Mouse (Mus musculus) lung, postnatal 0 days (tissue): ENCODE data around the gene Prkcg. TPM values are rescaled to one million over a fixed set of nuclear protein-coding genes. Genes with fewer than 3 reads are reported as not detected.

Experiments
- ATAC-seq: fragments of 200-750 bp; cut with Nextera tagmentation; 2 replicates; pipeline ENCODE4 v1.8.0; 2017; ENCODE audit warnings: moderate library complexity
- DNase-seq: peaks from one replicate; pipeline ENCODE4 v3.0.0-alpha.2; 2016; ENCODE audit warnings: low spot score
- H3K27ac ChIP-seq: fragments of 300-500 bp; sonication (generic); 2 replicates; pipeline ENCODE4 v1.5.1; 2014; ENCODE audit warnings: antibody characterized with exemption, mild to moderate bottlenecking, low read length, mixed read lengths
- H3K27me3 ChIP-seq: fragments of 300-500 bp; sonication (generic); replicated peaks from 2 replicates; pipeline ENCODE4 v1.6.1; 2014; ENCODE audit warnings: low read length, mixed read lengths; ENCODE audit not compliant: insufficient read depth
- H3K36me3 ChIP-seq: fragments of 300-500 bp; sonication (generic); 2 replicates; pipeline ENCODE4 v1.6.1; 2014; ENCODE audit warnings: low read length, mixed read lengths; ENCODE audit not compliant: insufficient read depth
- H3K4me1 ChIP-seq: fragments of 300-500 bp; sonication (generic); 2 replicates; pipeline ENCODE4 v1.6.1; 2014; ENCODE audit warnings: antibody characterized with exemption, low read depth, low read length, mixed read lengths; ENCODE audit not compliant: insufficient read depth
- H3K4me2 ChIP-seq: fragments of 300-500 bp; sonication (generic); replicated peaks from 2 replicates; pipeline ENCODE4 v1.6.1; 2014; ENCODE audit warnings: low read depth, mild to moderate bottlenecking, low read length, moderate library complexity, mixed read lengths
- H3K4me3 ChIP-seq: fragments of 300-500 bp; sonication (generic); 2 replicates; pipeline ENCODE4 v1.5.1; 2014; ENCODE audit warnings: low read depth, low read length
- H3K9ac ChIP-seq: fragments of 300-500 bp; sonication (generic); replicated peaks from 2 replicates; pipeline ENCODE4 v1.6.1; 2014; ENCODE audit warnings: low read depth, mild to moderate bottlenecking
- H3K9me3 ChIP-seq: fragments of 300-500 bp; sonication (generic); 2 replicates; pipeline ENCODE4 v1.6.1; 2016; ENCODE audit warnings: low read length, mixed read lengths
- CTCF ChIP-seq: IDR thresholded peaks from 2 replicates; pipeline ENCODE4 v1.5.1; 2016; ENCODE audit warnings: antibody characterized with exemption, mild to moderate bottlenecking
- EP300 ChIP-seq: IDR thresholded peaks from 2 replicates; pipeline ENCODE4 v1.6.1; 2016; ENCODE audit warnings: antibody characterized with exemption, mild to moderate bottlenecking, control low read depth
- WGBS: fragments of 180-500 bp; shearing (Covaris S2); extraction: QIAGEN DNeasy Blood & Tissue Kit; methylation state at CpG from one replicate; pipeline ENCODE4 v1.1.7; 2014; 5-methylcytosine and 5-hydroxymethylcytosine counted together
- polyA plus RNA-seq: library from polyadenylated mRNA; unstranded; fragments of >200 nt; fragmentation: Nextera tagmentation; extraction: Ambion mirVana; gene quantifications from 2 replicates; pipeline ENCODE4 v1.2.1, GENCODE M21; 2015

The Prkcg gene
- polyA plus RNA-seq, 1 experiment from 2014 or later: 0.58 TPM

GRCm38 (mm10) chr7:3280080-3280653, 8.8 kb upstream of the Prkcg start:
- Histone ChIP-seq H3K4me2 (no peak overlapping the region), H3K9ac (no peak overlapping the region), H3K4me3 (no peak overlapping the region), H3K27me3 (no peaks in the 10 kb centered on the region), H3K9me3 (no peaks in the 10 kb centered on the region), H3K4me1 (no peaks in the 10 kb centered on the region; the same call in 1 of the 2 replicates), H3K27ac (peak overlapping the region; percentile 54), H3K36me3 (no peaks in the 10 kb centered on the region)
- WGBS: 63% methylated on average over 5 of the region's 5 CpGs
- ATAC-seq: no peak
- no peak for DNase-seq
- TF ChIP-seq CTCF (no peak), EP300 (no peak)

GRCm38 (mm10) chr7:3280654-3281153, 8.3 kb upstream of the Prkcg start:
- no peak overlapping the region for H3K4me2 ChIP-seq
- H3K36me3 ChIP-seq: no peaks in the 10 kb centered on the region
- 19% methylated on average over 8 of the region's 8 CpGs for WGBS
- peak; percentile 63 for ATAC-seq
- no peaks in the 10 kb centered on the region; the same call in 1 of the 2 replicates for H3K4me1 ChIP-seq
- no peaks in the 10 kb centered on the region for H3K9me3 ChIP-seq
- peak; percentile 73 for DNase-seq
- H3K4me3 ChIP-seq: no peak overlapping the region
- no peak for TF ChIP-seq CTCF
- TF ChIP-seq EP300: peak; percentile 73
- no peak overlapping the region for H3K9ac ChIP-seq
- no peaks in the 10 kb centered on the region for H3K27me3 ChIP-seq
- H3K27ac ChIP-seq: peak overlapping the region; percentile 54

- no peak overlapping the region for H3K4me2 ChIP-seq
- H3K9me3 ChIP-seq: no peaks in the 10 kb centered on the region
- ATAC-seq (no peak), DNase-seq (no peak)
- no peaks in the 10 kb centered on the region for H3K36me3 ChIP-seq
- H3K4me1 ChIP-seq: no peaks in the 10 kb centered on the region; the same call in 1 of the 2 replicates
- no peak overlapping the region for H3K27ac ChIP-seq
- H3K9ac ChIP-seq: no peak overlapping the region
- WGBS: 73% methylated on average over 6 of the region's 6 CpGs
- no peak overlapping the region for H3K4me3 ChIP-seq
- no peaks in the 10 kb centered on the region for H3K27me3 ChIP-seq
- TF ChIP-seq EP300: no peak
Measured at GRCm38 (mm10) chr7:3281741-3282140, 7.2 kb upstream of the Prkcg start.

- WGBS: 87% methylated on average over 11 of the region's 11 CpGs
- Histone ChIP-seq H3K4me2 (no peak overlapping the region), H3K4me3 (no peak overlapping the region), H3K27ac (no peak overlapping the region), H3K9ac (no peak overlapping the region), H3K4me1 (no peaks in the 10 kb centered on the region; the same call in 1 of the 2 replicates), H3K9me3 (no peaks in the 10 kb centered on the region), H3K27me3 (no peaks in the 10 kb centered on the region), H3K36me3 (no peaks in the 10 kb centered on the region)
- no peak for ATAC-seq
- DNase-seq: no peak
- TF ChIP-seq CTCF: no peak
- TF ChIP-seq EP300: no peak
Measured at GRCm38 (mm10) chr7:3283081-3283875, 5.7 kb upstream of the Prkcg start.

- Histone ChIP-seq H3K36me3 (no peaks in the 10 kb centered on the region), H3K4me2 (no peak overlapping the region), H3K27me3 (no peaks in the 10 kb centered on the region), H3K4me3 (no peak overlapping the region), H3K4me1 (peaks cover 2% of the 10 kb centered on the region; the same call in 1 of the 2 replicates), H3K9me3 (no peaks in the 10 kb centered on the region), H3K27ac (no peak overlapping the region), H3K9ac (no peak overlapping the region)
- DNase-seq: no peak
- WGBS: 77% methylated on average over 10 of the region's 10 CpGs
- TF ChIP-seq EP300 (no peak), CTCF (no peak)
- ATAC-seq: no peak
Measured at GRCm38 (mm10) chr7:3284604-3285003, 4.4 kb upstream of the Prkcg start.

GRCm38 (mm10) chr7:3286036-3286435, 2.9 kb upstream of the Prkcg start:
- 92% methylated on average over 5 of the region's 5 CpGs for WGBS
- H3K4me2 ChIP-seq: no peak overlapping the region
- H3K4me3 ChIP-seq: no peak overlapping the region
- DNase-seq: no peak
- no peak overlapping the region for H3K27ac ChIP-seq
- no peaks in the 10 kb centered on the region for H3K9me3 ChIP-seq
- H3K36me3 ChIP-seq: no peaks in the 10 kb centered on the region
- peaks cover 4% of the 10 kb centered on the region; the same call in 1 of the 2 replicates for H3K4me1 ChIP-seq
- no peak for TF ChIP-seq CTCF
- no peak for TF ChIP-seq EP300
- H3K27me3 ChIP-seq: no peaks in the 10 kb centered on the region
- ATAC-seq: no peak
- H3K9ac ChIP-seq: no peak overlapping the region
